ENCODE assay signal across 20 mouse cellular contexts in the genomic region with DNA sequence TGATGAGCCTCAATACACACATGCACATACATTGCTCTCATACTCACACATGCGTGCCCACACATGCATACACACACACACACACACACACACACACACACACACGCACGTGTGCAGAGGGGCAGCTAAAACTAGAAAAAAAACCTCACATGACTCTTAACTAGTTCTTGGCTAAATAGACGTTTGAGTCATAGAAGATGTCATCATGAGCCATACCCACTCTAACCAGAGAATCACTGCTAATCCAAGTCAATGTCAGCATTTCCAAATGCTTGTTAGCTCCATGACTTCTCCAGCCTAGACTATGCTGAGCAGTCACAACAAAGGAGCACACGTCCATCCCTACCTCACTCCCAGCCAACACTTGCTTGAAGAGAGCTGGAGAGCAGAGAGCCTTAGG.
"Had no signal": no experiment of that assay in that cellular context is flagged by ENCODE, and none has a peak within 500 bp of the region (broad histone marks: within the 10 kb centered on the region; RNA-seq: fewer than 3 reads in every experiment).

No protein-coding gene starts in this region.

- H3K36me3 ChIP-seq: limb, embryonic 12.5 days; limb, embryonic 15.5 days; midbrain, embryonic 10.5 days; midbrain, embryonic 15.5 days; neural tube, embryonic 12.5 days; neural tube, embryonic 15.5 days had no signal

- H3K27me3 ChIP-seq: limb, embryonic 12.5 days; limb, embryonic 15.5 days; megakaryocyte, embryonic 14.5 days; midbrain, embryonic 15.5 days; neural tube, embryonic 12.5 days; neural tube, embryonic 15.5 days had no signal

- H3K9ac ChIP-seq: limb, embryonic 12.5 days; limb, embryonic 15.5 days; liver, embryonic 14.5 days; liver, postnatal 0 days; lung, embryonic 14.5 days; midbrain, embryonic 15.5 days; neural tube, embryonic 12.5 days; neural tube, embryonic 15.5 days had no signal

- DNase-seq: kidney, adult 18-20 months; kidney, adult 9 months; kidney, postnatal 14 days; kidney, postnatal 4 days; layer of hippocampus, adult 9-11 months; layer of hippocampus, postnatal 36 days; left cerebral cortex, postnatal 4 days; liver, postnatal 0 days; lung, embryonic 14.5 days; thymus, adult 18-20 months; thymus, postnatal 36 days had no signal

- H3K9me3 ChIP-seq: limb, embryonic 12.5 days; limb, embryonic 15.5 days; megakaryocyte, embryonic 14.5 days; midbrain, embryonic 10.5 days; midbrain, embryonic 15.5 days; neural tube, embryonic 12.5 days; neural tube, embryonic 15.5 days had no signal

- H3K4me2 ChIP-seq: limb, embryonic 12.5 days; limb, embryonic 15.5 days; liver, embryonic 11.5 days; lung, embryonic 14.5 days; midbrain, embryonic 15.5 days; neural tube, embryonic 12.5 days; neural tube, embryonic 15.5 days had no signal

- H3K4me3 ChIP-seq: limb, embryonic 12.5 days; limb, embryonic 15.5 days; megakaryocyte, embryonic 14.5 days; midbrain, embryonic 10.5 days; midbrain, embryonic 15.5 days; neural tube, embryonic 12.5 days; neural tube, embryonic 15.5 days had no signal

- H3K4me1 ChIP-seq: limb, embryonic 12.5 days; limb, embryonic 15.5 days; neural tube, embryonic 12.5 days had no signal

- H3K27ac ChIP-seq: limb, embryonic 12.5 days; limb, embryonic 15.5 days; liver, embryonic 14.5 days; midbrain, embryonic 10.5 days; midbrain, embryonic 15.5 days; neural tube, embryonic 12.5 days; neural tube, embryonic 15.5 days had no signal
